Mouse (Mus musculus): Measurements from ENCODE around the gene Dennd4a. TPM values are rescaled to one million over a fixed set of nuclear protein-coding genes. Genes with fewer than 3 reads are reported as not detected.

The Dennd4a gene
- polyA plus RNA-seq, 1 experiment from 2014 or later = 4.4 TPM

- Histone ChIP-seq H3K4me3 (replicated peaks) (no peak overlapping the region), H3K36me3 (no peaks in the 10 kb centered on the region), H3K27ac (no peak overlapping the region), H3K4me2 (replicated peaks) (no peak overlapping the region), H3K9me3 (no peaks in the 10 kb centered on the region), H3K4me1 (replicated peaks) (no peaks in the 10 kb centered on the region), H3K9ac (no peak overlapping the region), H3K27me3 (replicated peaks) (no peaks in the 10 kb centered on the region)
- WGBS = 90% methylated on average over 3 of the region's 3 CpGs
- ATAC-seq = no peak
Observed at GRCm38 (mm10) chr9:64907441-64907840, 96.3 kb downstream of the Dennd4a start.

- no peak overlapping the region for H3K4me2 ChIP-seq (replicated peaks)
- H3K9me3 ChIP-seq = no peaks in the 10 kb centered on the region
- no peak overlapping the region for H3K27ac ChIP-seq
- 95% methylated on average over 4 of the region's 4 CpGs for WGBS
- H3K9ac ChIP-seq = no peak overlapping the region
- H3K4me1 ChIP-seq (replicated peaks) = no peaks in the 10 kb centered on the region
- no peak for ATAC-seq
- no peaks in the 10 kb centered on the region for H3K27me3 ChIP-seq (replicated peaks)
- H3K4me3 ChIP-seq (replicated peaks) = no peak overlapping the region
- H3K36me3 ChIP-seq = no peaks in the 10 kb centered on the region
Observed at GRCm38 (mm10) chr9:64913406-64913805, 102.3 kb downstream of the Dennd4a start.

GRCm38 (mm10) chr9:64913973-64914372 lies 102.8 kb downstream of the Dennd4a start:
- Histone ChIP-seq H3K9ac (no peak overlapping the region), H3K36me3 (no peaks in the 10 kb centered on the region), H3K27me3 (replicated peaks) (no peaks in the 10 kb centered on the region), H3K4me3 (replicated peaks) (no peak overlapping the region), H3K27ac (no peak overlapping the region), H3K4me2 (replicated peaks) (no peak overlapping the region), H3K9me3 (no peaks in the 10 kb centered on the region), H3K4me1 (replicated peaks) (no peaks in the 10 kb centered on the region)
- 62% methylated on average over 2 of the region's 2 CpGs for WGBS
- peak; percentile 39 for ATAC-seq

- H3K36me3 ChIP-seq = no peaks in the 10 kb centered on the region
Observed at GRCm38 (mm10) chr9:64914629-64915028, 103.5 kb downstream of the Dennd4a start.

GRCm38 (mm10) chr9:64918560-64918959 lies 107.4 kb downstream of the Dennd4a start:
- ATAC-seq = peak; percentile 69; the same call in 1 of the 2 replicates
- Histone ChIP-seq H3K4me2 (replicated peaks) (peak overlapping the region; percentile 56), H3K27me3 (replicated peaks) (no peaks in the 10 kb centered on the region), H3K36me3 (no peaks in the 10 kb centered on the region), H3K4me3 (replicated peaks) (peak overlapping the region; percentile 35), H3K9ac (peak overlapping the region; percentile 29; the same call in 1 of the 2 replicates), H3K27ac (0 out of 2 replicates have a peak overlapping the region, but pooled peaks have one; percentile 2), H3K4me1 (replicated peaks) (no peaks in the 10 kb centered on the region), H3K9me3 (no peaks in the 10 kb centered on the region)
- 42% methylated on average over 16 of the region's 16 CpGs for WGBS

More at GRCm38 (mm10) chr9:64914629-64915028, 103.5 kb downstream of the Dennd4a start:
- H3K9me3 ChIP-seq = no peaks in the 10 kb centered on the region
- H3K4me3 ChIP-seq (replicated peaks) = no peak overlapping the region
- WGBS = 79% methylated on average over 4 of the region's 4 CpGs
- H3K27ac ChIP-seq = no peak overlapping the region
- ATAC-seq = no peak
- H3K4me1 ChIP-seq (replicated peaks) = no peaks in the 10 kb centered on the region
- no peak overlapping the region for H3K9ac ChIP-seq
- no peak overlapping the region for H3K4me2 ChIP-seq (replicated peaks)
- no peaks in the 10 kb centered on the region for H3K27me3 ChIP-seq (replicated peaks)

- Histone ChIP-seq H3K4me2 (replicated peaks) (no peak overlapping the region), H3K27ac (no peak overlapping the region), H3K27me3 (replicated peaks) (no peaks in the 10 kb centered on the region), H3K9me3 (no peaks in the 10 kb centered on the region), H3K4me3 (replicated peaks) (no peak overlapping the region), H3K36me3 (no peaks in the 10 kb centered on the region), H3K4me1 (replicated peaks) (no peaks in the 10 kb centered on the region), H3K9ac (no peak overlapping the region)
- no peak for ATAC-seq
- 84% methylated on average over 5 of the region's 5 CpGs for WGBS
Observed at GRCm38 (mm10) chr9:64925771-64926170, 114.6 kb downstream of the Dennd4a start.

GRCm38 (mm10) chr9:64926201-64926991 lies 115.3 kb downstream of the Dennd4a start:
- Histone ChIP-seq H3K27me3 (replicated peaks) (no peaks in the 10 kb centered on the region), H3K4me2 (replicated peaks) (no peak overlapping the region), H3K4me1 (replicated peaks) (no peaks in the 10 kb centered on the region), H3K9me3 (no peaks in the 10 kb centered on the region), H3K4me3 (replicated peaks) (no peak overlapping the region), H3K9ac (no peak overlapping the region), H3K27ac (no peak overlapping the region), H3K36me3 (no peaks in the 10 kb centered on the region)
- peak; percentile 62; the same call in 1 of the 2 replicates for ATAC-seq
- 70% methylated on average over 8 of the region's 8 CpGs for WGBS

GRCm38 (mm10) chr9:64930256-64930655 lies 119.1 kb downstream of the Dennd4a start:
- Histone ChIP-seq H3K27ac (no peak overlapping the region), H3K4me2 (replicated peaks) (no peak overlapping the region), H3K9me3 (no peaks in the 10 kb centered on the region)

GRCm38 (mm10) chr9:64931751-64932610 lies 120.8 kb downstream of the Dennd4a start:
- Histone ChIP-seq H3K36me3 (no peaks in the 10 kb centered on the region), H3K27ac (no peak overlapping the region), H3K4me1 (replicated peaks) (peaks cover 6% of the 10 kb centered on the region; the same call in 1 of the 2 replicates), H3K9ac (no peak overlapping the region), H3K4me2 (replicated peaks) (no peak overlapping the region), H3K27me3 (replicated peaks) (no peaks in the 10 kb centered on the region), H3K4me3 (replicated peaks) (no peak overlapping the region), H3K9me3 (no peaks in the 10 kb centered on the region)
- no peak for ATAC-seq
- 74% methylated on average over 7 of the region's 7 CpGs for WGBS

More at GRCm38 (mm10) chr9:64930256-64930655, 119.1 kb downstream of the Dennd4a start:
- no peak overlapping the region for H3K9ac ChIP-seq
- no peak overlapping the region for H3K4me3 ChIP-seq (replicated peaks)
- H3K4me1 ChIP-seq (replicated peaks) = peaks cover 6% of the 10 kb centered on the region; the same call in 1 of the 2 replicates
- WGBS = 75% methylated on average over 4 of the region's 4 CpGs
- H3K27me3 ChIP-seq (replicated peaks) = no peaks in the 10 kb centered on the region
- ATAC-seq = no peak
- H3K36me3 ChIP-seq = no peaks in the 10 kb centered on the region

GRCm38 (mm10) chr9:64934015-64934754 lies 123.0 kb downstream of the Dennd4a start:
- Histone ChIP-seq H3K9me3 (no peaks in the 10 kb centered on the region), H3K27ac (no peak overlapping the region), H3K27me3 (replicated peaks) (no peaks in the 10 kb centered on the region), H3K4me3 (replicated peaks) (no peak overlapping the region), H3K4me2 (replicated peaks) (no peak overlapping the region; the same call in 1 of the 2 replicates), H3K36me3 (no peaks in the 10 kb centered on the region), H3K9ac (no peak overlapping the region), H3K4me1 (replicated peaks) (peaks cover 6% of the 10 kb centered on the region; the same call in 1 of the 2 replicates)
- WGBS = 35% methylated on average over 15 of the region's 15 CpGs
- ATAC-seq = peak; percentile 60

GRCm38 (mm10) chr9:64936508-64936907 lies 125.4 kb downstream of the Dennd4a start:
- WGBS = 6% methylated on average over 6 of the region's 6 CpGs
- ATAC-seq = no peak; the same call in 1 of the 2 replicates

More at GRCm38 (mm10) chr9:64936508-64936907, 125.4 kb downstream of the Dennd4a start:
- Histone ChIP-seq H3K9me3 (no peaks in the 10 kb centered on the region), H3K4me3 (replicated peaks) (no peak overlapping the region), H3K4me2 (replicated peaks) (no peak overlapping the region), H3K27me3 (replicated peaks) (no peaks in the 10 kb centered on the region), H3K27ac (no peak overlapping the region), H3K4me1 (replicated peaks) (peaks cover 6% of the 10 kb centered on the region; the same call in 1 of the 2 replicates), H3K9ac (no peak overlapping the region), H3K36me3 (no peaks in the 10 kb centered on the region)
